ENCODE assay signal across 9 mouse cellular contexts in the genomic region with DNA sequence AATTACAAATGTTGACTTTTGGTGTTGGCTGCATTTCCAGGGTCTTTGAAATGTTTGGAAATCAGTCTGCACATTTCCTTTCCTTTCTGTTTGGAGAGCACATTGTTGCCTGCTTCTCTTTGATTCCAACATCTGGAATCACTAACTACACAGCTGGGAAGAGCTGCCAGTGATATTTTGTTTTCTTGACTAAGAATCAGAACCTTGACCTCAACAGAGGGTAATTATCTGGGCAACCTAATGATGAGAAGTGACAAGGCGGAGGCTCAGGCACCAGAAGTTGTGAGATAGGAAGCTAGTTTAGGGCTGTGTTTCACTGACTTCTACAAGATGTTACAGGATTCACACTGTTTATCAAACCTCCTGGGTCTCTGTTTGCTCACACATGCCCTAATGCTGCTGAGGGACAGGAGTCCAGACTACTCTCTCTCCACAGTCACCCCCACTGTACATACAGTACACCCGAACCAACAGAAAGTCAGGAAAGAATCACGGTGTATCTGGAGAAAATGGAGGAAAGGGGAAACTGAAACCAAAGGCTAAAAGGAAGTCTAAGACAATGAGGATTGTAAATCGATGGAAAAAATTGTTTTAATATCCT.
DNase-seq lines count a peak whose midpoint lies in the region; ATAC-seq and TF ChIP-seq lines count a peak whose summit lies in the region.
"Had no signal": no experiment of that assay in that cellular context is flagged by ENCODE, and none has a peak within 500 bp of the region (broad histone marks: within the 10 kb centered on the region; RNA-seq: fewer than 3 reads in every experiment).

No protein-coding gene starts in this region.

- no peak for DNase-seq in kidney, postnatal 25 days
- DNase-seq in embryonic facial prominence, embryonic 10.5 days (ENCODE audit: low spot score) = peak; percentile 51
- DNase-seq in lung, postnatal 4 days = peak; percentile 20 to 25
- DNase-seq in thymus, adult 18-20 months = no peak
- DNase-seq in cerebellum, postnatal 25 days = no peak
- DNase-seq: spleen, adult 18-20 months had no signal

- TF ChIP-seq CTCF in intestine, postnatal 0 days (IDR thresholded peaks at IDR 0.05; ENCODE audit: low read depth) = no peak

- no peak overlapping the region for H3K9ac ChIP-seq in kidney, embryonic 16.5 days (replicated peaks; ENCODE audit: low read length)
- H3K9ac ChIP-seq in intestine, postnatal 0 days (ENCODE audit: low read depth, low read length) = no peak overlapping the region

- H3K27ac ChIP-seq in kidney, embryonic 16.5 days (ENCODE audit: low read length) = no peak overlapping the region
- peak overlapping the region; percentile 77 for H3K27ac ChIP-seq in embryonic facial prominence, embryonic 10.5 days (replicated peaks)
- no peak overlapping the region for H3K27ac ChIP-seq in intestine, postnatal 0 days (ENCODE audit: low read depth, low read length)

- whole genome bisulfite sequencing in kidney, embryonic 16.5 days = 52% methylated on average over 4 of the region's 4 CpGs
- 53% methylated on average over 4 of the region's 4 CpGs for WGBS in embryonic facial prominence, embryonic 10.5 days
- 63% methylated on average over 4 of the region's 4 CpGs for WGBS in intestine, postnatal 0 days

- H3K9me3 ChIP-seq in kidney, embryonic 16.5 days (ENCODE audit: low read length) = peaks cover 7% of the 10 kb centered on the region; the same call in 1 of the 2 replicates
- H3K9me3 ChIP-seq in embryonic facial prominence, embryonic 10.5 days = peaks cover 12% of the 10 kb centered on the region; the same call in 1 of the 2 replicates
- H3K9me3 ChIP-seq in intestine, postnatal 0 days (ENCODE audit: control insufficient read depth) = no peaks in the 10 kb centered on the region

- H3K4me3 ChIP-seq in kidney, embryonic 16.5 days (ENCODE audit: low read length) = no peak overlapping the region
- 0 out of 2 replicates have a peak overlapping the region, but pooled peaks have one; percentile 15 for H3K4me3 ChIP-seq in embryonic facial prominence, embryonic 10.5 days
- H3K4me3 ChIP-seq in intestine, postnatal 0 days (ENCODE audit: low read depth, low read length) = no peak overlapping the region

- no peak overlapping the region for H3K4me2 ChIP-seq in kidney, embryonic 16.5 days (replicated peaks; ENCODE audit: low read depth, low read length)
- peak overlapping the region; percentile 4; the same call in 1 of the 2 replicates for H3K4me2 ChIP-seq in intestine, postnatal 0 days (replicated peaks; ENCODE audit: low read depth)

- H3K4me1 ChIP-seq in kidney, embryonic 16.5 days (ENCODE audit: insufficient read depth, low read length) = no peaks in the 10 kb centered on the region
- peaks cover 12% of the 10 kb centered on the region for H3K4me1 ChIP-seq in embryonic facial prominence, embryonic 10.5 days
- no peaks in the 10 kb centered on the region for H3K4me1 ChIP-seq in intestine, postnatal 0 days (replicated peaks; ENCODE audit: control insufficient read depth, insufficient read depth, low read length)

- no peaks in the 10 kb centered on the region for H3K36me3 ChIP-seq in kidney, embryonic 16.5 days (ENCODE audit: insufficient read depth, low read length)
- no peaks in the 10 kb centered on the region for H3K36me3 ChIP-seq in embryonic facial prominence, embryonic 10.5 days (replicated peaks)
- H3K36me3 ChIP-seq in intestine, postnatal 0 days (ENCODE audit: control insufficient read depth, insufficient read depth) = no peaks in the 10 kb centered on the region

- ATAC-seq in kidney, embryonic 16.5 days (ENCODE audit: low FRiP score, low TSS enrichment) = 0 out of 2 replicates have a peak, but pooled peaks have one; percentile 35
- no peak for ATAC-seq in intestine, postnatal 0 days
- ATAC-seq in megakaryocyte progenitor cell, adult 5-6 weeks (replicated peaks; ENCODE audit: poor library complexity) = no peak

- H3K27me3 ChIP-seq in kidney, embryonic 16.5 days (ENCODE audit: insufficient read depth, low read length) = no peaks in the 10 kb centered on the region
- H3K27me3 ChIP-seq in embryonic facial prominence, embryonic 10.5 days (replicated peaks; ENCODE audit: low read depth, poor library complexity, severe bottlenecking) = no peaks in the 10 kb centered on the region
- no peaks in the 10 kb centered on the region for H3K27me3 ChIP-seq in intestine, postnatal 0 days (replicated peaks; ENCODE audit: control insufficient read depth, insufficient read depth, low read length)

Comparison
In these comparisons a context has a peak if more than half of its experiments do, and no peak if none do; other contexts are left out.
1. DNase-seq: peak in embryonic facial prominence, embryonic 10.5 days (single experiment) and lung, postnatal 4 days (2 of 2); none in kidney, postnatal 25 days (0 of 2), thymus, adult 18-20 months (0 of 2) and cerebellum, postnatal 25 days (0 of 2).